Mouse (Mus musculus): ENCODE data around the gene Gm10563. TPM values are rescaled to one million over a fixed set of nuclear protein-coding genes. Genes with fewer than 3 reads are reported as not detected.
A peak's percentile ranks its signal among the peaks of the same experiment; 100 is the strongest.

Gm10563 gene
- polyA plus RNA-seq, 1 experiment from 2014 or later, result not detected

DNA sequence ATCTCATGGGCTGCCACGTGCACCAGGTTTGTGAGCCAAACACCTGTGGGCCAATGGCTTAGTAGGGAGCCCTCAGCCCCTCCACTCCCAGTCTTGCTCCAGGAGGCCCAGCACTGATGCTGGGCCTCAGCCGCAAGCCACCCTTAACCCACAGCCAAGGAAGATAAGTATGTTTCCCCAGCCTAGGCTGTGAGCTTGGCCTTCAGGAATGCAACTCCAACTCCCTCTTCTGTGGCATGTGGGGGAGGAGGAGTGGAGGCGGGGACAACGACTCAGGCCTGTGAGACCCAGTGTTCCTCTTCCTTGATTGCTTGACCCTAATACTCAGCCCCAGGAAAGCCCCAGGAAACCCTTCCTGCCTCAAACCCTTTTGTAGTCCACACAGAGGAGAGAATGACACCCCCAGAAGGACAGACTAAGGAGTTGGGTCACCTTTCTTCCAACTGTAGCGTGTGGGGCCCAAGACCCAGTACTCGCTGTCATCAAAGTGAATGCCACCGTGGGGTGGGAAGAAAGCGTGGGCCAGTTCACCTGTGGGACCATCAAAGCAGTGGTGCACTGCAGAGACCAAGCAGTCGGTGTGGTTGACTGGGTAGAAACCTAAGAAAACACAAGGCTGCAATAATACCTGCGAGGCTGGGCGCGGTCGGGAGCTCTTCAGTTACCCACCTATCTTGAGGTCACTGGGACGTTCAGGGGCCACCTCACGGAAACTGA lies 6.5 kb upstream of the Gm10563 start:
- H3K9ac ChIP-seq, result 0 out of 2 replicates have a peak overlapping the region, but pooled peaks have one; percentile 75
- peak overlapping the region; percentile 55; the same call in 1 of the 2 replicates for H3K4me3 ChIP-seq
- peaks cover 62% of the 10 kb centered on the region for H3K27me3 ChIP-seq
- peaks cover 67% of the 10 kb centered on the region for H3K36me3 ChIP-seq
- ATAC-seq (ENCODE audit: low FRiP score, low read depth), result no peak
- H3K4me1 ChIP-seq, result peaks cover 40% of the 10 kb centered on the region
- peak overlapping the region; percentile 93 for H3K4me2 ChIP-seq (replicated peaks)
- WGBS, result 68% methylated on average over 15 of the region's 15 CpGs
- H3K27ac ChIP-seq, result no peak overlapping the region
- no peaks in the 10 kb centered on the region for H3K9me3 ChIP-seq

GRCm38 (mm10) chr4:155649355-155649754 lies 4.1 kb upstream of the Gm10563 start:
- WGBS, result 92% methylated on average over 11 of the region's 11 CpGs
- Histone ChIP-seq H3K9me3 (no peaks in the 10 kb centered on the region), H3K27ac (no peak overlapping the region), H3K27me3 (peaks cover 39% of the 10 kb centered on the region), H3K4me1 (peaks cover 28% of the 10 kb centered on the region), H3K4me3 (no peak overlapping the region), H3K36me3 (peaks cover 65% of the 10 kb centered on the region), H3K4me2 (replicated peaks) (no peak overlapping the region), H3K9ac (no peak overlapping the region)
- ATAC-seq (ENCODE audit: low FRiP score, low read depth), result no peak

- ATAC-seq (ENCODE audit: low FRiP score, low read depth), result no peak
- H3K9ac ChIP-seq, result no peak overlapping the region
- H3K4me3 ChIP-seq, result no peak overlapping the region
- 97% methylated on average over 5 of the region's 5 CpGs for WGBS
- no peak overlapping the region for H3K4me2 ChIP-seq (replicated peaks)
- H3K27ac ChIP-seq, result no peak overlapping the region
- no peaks in the 10 kb centered on the region for H3K4me1 ChIP-seq
- H3K27me3 ChIP-seq, result peaks cover 2% of the 10 kb centered on the region
- H3K9me3 ChIP-seq, result no peaks in the 10 kb centered on the region
- peaks cover 88% of the 10 kb centered on the region for H3K36me3 ChIP-seq
Measured at GRCm38 (mm10) chr4:155645721-155646120, 513 bp upstream of the Gm10563 start.

DNA sequence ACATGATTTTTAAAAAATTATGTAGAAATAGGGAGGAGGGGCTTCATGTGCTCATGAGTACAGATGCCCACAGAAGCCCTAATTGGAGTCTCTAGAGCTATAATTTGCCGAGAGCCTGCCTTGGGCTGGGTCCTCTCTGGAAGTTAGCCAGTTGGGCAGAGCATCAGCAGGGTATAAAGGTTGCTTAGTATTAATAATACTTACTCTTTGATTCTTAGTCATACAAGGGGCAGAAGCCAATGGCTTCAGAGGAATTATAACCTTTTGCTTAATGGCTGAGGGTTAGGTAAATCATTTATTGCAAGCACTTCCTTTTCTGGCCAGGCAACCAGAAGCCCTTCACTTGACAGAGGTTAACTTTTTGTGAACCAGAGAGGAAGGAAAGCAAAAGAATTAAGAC lies 1.7 kb downstream of the Gm10563 start:
- Histone ChIP-seq H3K4me1 (no peaks in the 10 kb centered on the region), H3K4me2 (replicated peaks) (no peak overlapping the region), H3K9me3 (no peaks in the 10 kb centered on the region), H3K36me3 (peaks cover 84% of the 10 kb centered on the region), H3K27ac (no peak overlapping the region), H3K4me3 (no peak overlapping the region), H3K27me3 (no peaks in the 10 kb centered on the region), H3K9ac (no peak overlapping the region)
- ATAC-seq (ENCODE audit: low FRiP score, low read depth), result no peak
- WGBS, result 92% methylated on average over 1 of the region's 1 CpGs

- H3K4me2 ChIP-seq (replicated peaks), result no peak overlapping the region
- no peaks in the 10 kb centered on the region for H3K27me3 ChIP-seq
- H3K27ac ChIP-seq, result no peak overlapping the region
- H3K4me3 ChIP-seq, result no peak overlapping the region
- no peaks in the 10 kb centered on the region for H3K4me1 ChIP-seq
- no peak for ATAC-seq (ENCODE audit: low FRiP score, low read depth)
- no peak overlapping the region for H3K9ac ChIP-seq
- no peaks in the 10 kb centered on the region for H3K9me3 ChIP-seq
- H3K36me3 ChIP-seq, result peaks cover 88% of the 10 kb centered on the region
Measured at GRCm38 (mm10) chr4:155635766-155636499, 9.3 kb downstream of the Gm10563 start.

- H3K36me3 ChIP-seq, result peaks cover 80% of the 10 kb centered on the region
- 88% methylated on average over 6 of the region's 6 CpGs for WGBS
- peaks cover 3% of the 10 kb centered on the region; the same call in 1 of the 2 replicates for H3K4me1 ChIP-seq
- ATAC-seq (ENCODE audit: low FRiP score, low read depth), result no peak
- H3K27ac ChIP-seq, result no peak overlapping the region
- H3K9ac ChIP-seq, result no peak overlapping the region
- no peaks in the 10 kb centered on the region for H3K9me3 ChIP-seq
- no peaks in the 10 kb centered on the region for H3K27me3 ChIP-seq
- H3K4me2 ChIP-seq (replicated peaks), result no peak overlapping the region
- no peak overlapping the region for H3K4me3 ChIP-seq
Measured at GRCm38 (mm10) chr4:155630267-155630666, 14.9 kb downstream of the Gm10563 start.

DNA sequence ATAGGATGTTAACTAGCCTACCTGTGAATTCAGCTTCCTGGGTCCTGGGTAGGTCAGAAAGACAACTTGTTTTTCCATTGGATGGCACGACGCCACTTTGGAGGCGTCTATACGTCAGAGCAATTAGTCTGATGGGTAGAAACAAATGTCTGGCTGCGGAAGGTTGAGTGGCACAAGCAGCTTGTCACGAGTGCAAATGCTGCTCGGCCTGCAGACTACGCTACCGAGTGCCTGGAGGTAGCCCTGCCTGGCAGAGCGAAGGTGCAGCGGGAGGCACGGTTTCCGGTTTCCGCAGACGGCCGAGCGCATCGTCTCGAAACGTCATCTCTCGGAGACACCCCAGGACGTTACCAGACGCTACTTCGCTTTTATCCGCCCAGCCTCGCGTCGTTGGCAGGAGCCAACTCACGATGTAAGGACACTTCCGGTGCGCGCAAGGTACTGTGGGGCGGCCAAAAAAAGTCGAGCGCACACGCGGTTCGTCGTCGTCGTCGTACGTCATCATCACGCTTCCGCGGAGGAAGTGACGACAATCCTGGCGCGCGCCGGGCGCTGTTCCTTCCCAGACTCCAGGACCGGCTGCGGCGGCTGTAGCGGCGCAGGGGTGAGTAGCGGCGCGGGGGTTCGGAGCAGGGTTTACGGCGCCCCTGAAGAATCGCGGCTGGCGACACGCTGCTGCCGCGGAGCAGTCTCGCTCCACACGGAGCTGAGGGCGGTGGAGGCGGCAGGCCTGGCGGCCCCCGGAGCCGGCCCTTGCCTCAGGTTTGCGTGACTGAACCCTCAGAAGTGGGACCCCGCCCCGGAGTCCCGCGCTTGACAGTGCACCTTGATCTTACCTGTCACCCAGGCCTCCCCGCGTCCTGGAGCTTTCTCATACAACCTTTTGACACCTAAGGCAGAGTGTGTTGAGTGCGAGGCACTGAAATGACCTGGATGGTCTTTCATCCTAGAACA lies 20.6 kb downstream of the Gm10563 start, which contains the start of gene Cdk11b:
Gene Cdk11b (plus strand): TSS at position 517 of the 954 bp plus-strand sequence.
- WGBS, result under 1% methylated on average over 84 of the region's 84 CpGs
- Histone ChIP-seq H3K36me3 (peaks cover 49% of the 10 kb centered on the region), H3K27me3 (no peaks in the 10 kb centered on the region), H3K9me3 (no peaks in the 10 kb centered on the region), H3K4me3 (peak within 1 kb of the TSS; percentile 99), H3K4me1 (peaks cover 12% of the 10 kb centered on the region), H3K4me2 (replicated peaks) (peak within 1 kb of the TSS; percentile 86), H3K27ac (peak within 1 kb of the TSS; percentile 90), H3K9ac (peak within 1 kb of the TSS; percentile 85)
- ATAC-seq (ENCODE audit: low FRiP score, low read depth), result peak; percentile 100

DNA sequence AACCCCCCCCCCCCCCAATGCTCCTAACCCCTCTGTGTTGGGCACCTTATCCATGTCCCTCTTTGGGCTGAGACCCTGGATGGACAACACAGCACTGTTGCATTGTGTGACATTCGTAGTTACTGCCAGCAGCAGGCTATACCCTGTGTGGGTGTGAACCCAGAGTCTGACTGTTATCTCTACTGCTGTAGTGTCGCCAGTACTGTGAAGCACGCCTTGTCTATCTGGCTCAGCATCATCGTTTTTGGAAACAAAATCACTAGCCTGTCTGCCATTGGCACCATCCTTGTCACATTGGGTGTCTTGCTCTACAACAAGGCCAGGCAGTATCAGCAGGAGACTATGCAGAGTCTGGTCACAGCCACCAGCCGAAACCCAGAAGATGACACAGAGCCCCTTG lies 26.9 kb downstream of the Gm10563 start:
- ATAC-seq (ENCODE audit: low FRiP score, low read depth), result no peak
- 89% methylated on average over 5 of the region's 5 CpGs for WGBS

DNA sequence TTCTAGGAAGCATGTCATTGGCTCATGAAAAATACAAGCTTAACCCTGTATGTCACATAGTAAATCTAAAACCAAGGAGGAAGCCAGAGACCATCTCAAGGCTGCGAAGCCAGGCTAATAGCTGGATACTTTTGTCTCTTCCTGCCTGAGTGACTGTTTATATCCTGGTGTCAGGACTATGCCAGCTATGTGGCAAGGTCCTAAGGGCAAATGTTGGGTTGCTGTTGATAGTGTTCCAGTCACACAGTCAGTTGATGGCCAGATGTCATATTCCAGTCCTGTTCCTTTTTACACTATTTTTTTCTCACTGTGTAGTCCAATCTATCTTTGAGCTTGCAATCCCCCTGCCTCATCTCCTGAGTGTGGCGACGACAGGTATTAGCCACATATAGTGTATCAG lies 31.9 kb downstream of the Gm10563 start:
- Histone ChIP-seq H3K9me3 (no peaks in the 10 kb centered on the region), H3K4me2 (replicated peaks) (no peak overlapping the region), H3K27ac (no peak overlapping the region), H3K36me3 (peaks cover 82% of the 10 kb centered on the region), H3K4me1 (no peaks in the 10 kb centered on the region), H3K9ac (no peak overlapping the region), H3K4me3 (no peak overlapping the region), H3K27me3 (no peaks in the 10 kb centered on the region)
- WGBS, result 97% methylated on average over 3 of the region's 3 CpGs
- no peak for ATAC-seq (ENCODE audit: low FRiP score, low read depth)

More for the DNA sequence above, 26.9 kb downstream of the Gm10563 start:
- Histone ChIP-seq H3K9me3 (no peaks in the 10 kb centered on the region), H3K4me3 (no peak overlapping the region), H3K4me2 (replicated peaks) (no peak overlapping the region), H3K4me1 (0 out of 2 replicates have a peak, but pooled peaks cover under 1% of the 10 kb centered on the region), H3K36me3 (peaks cover 76% of the 10 kb centered on the region), H3K27me3 (no peaks in the 10 kb centered on the region), H3K27ac (no peak overlapping the region), H3K9ac (no peak overlapping the region)

DNA sequence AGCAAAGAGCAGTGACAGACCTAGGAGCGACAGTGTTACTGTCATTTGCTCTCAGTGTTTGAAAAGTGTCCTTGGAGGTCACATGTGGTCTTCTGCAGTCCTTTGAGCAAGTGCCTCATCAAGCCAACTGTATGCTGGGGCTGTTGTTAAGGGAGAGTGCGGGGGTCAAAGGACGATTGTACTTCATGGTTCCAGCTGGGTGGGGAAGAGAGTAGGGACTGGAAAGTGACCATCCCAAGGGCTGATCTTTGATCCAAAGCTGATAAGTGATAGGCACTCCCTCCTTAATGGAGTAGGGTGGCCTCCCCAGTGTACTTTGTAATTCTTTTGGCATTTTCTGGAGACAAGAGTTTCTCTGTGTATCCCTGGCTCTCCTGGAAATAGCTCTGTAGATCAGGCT lies 33.3 kb downstream of the Gm10563 start:
- Histone ChIP-seq H3K9ac (no peak overlapping the region), H3K4me3 (no peak overlapping the region), H3K9me3 (no peaks in the 10 kb centered on the region), H3K4me2 (replicated peaks) (no peak overlapping the region), H3K36me3 (peaks cover 78% of the 10 kb centered on the region), H3K4me1 (no peaks in the 10 kb centered on the region), H3K27me3 (no peaks in the 10 kb centered on the region), H3K27ac (no peak overlapping the region)
- 90% methylated on average over 3 of the region's 3 CpGs for WGBS
- no peak for ATAC-seq (ENCODE audit: low FRiP score, low read depth)

DNA sequence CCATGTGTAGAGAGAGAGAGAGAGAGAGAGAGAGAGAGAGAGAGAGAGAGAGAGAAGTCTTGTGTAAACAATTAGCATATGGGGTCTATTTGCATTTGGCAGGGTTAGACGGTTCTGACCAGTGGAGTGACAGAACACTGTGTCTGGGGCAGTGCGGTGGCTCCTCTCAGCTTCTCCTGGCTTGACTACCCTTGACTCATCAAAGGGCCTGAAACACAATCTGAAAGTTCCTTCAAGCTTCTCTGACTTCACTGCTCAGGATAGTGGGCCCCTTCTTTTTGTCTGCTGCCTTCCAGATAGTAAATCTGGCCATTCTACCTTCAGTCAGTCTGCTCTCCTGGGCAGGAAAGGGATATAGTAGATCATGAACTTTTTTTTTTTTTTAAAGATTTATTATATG lies 38.4 kb downstream of the Gm10563 start:
- no peak overlapping the region for H3K4me3 ChIP-seq
- ATAC-seq (ENCODE audit: low FRiP score, low read depth), result no peak
- H3K4me1 ChIP-seq, result peaks cover 12% of the 10 kb centered on the region
- H3K27ac ChIP-seq, result no peak overlapping the region
- H3K9me3 ChIP-seq, result no peaks in the 10 kb centered on the region
- H3K36me3 ChIP-seq, result peaks cover 46% of the 10 kb centered on the region
- no peak overlapping the region for H3K4me2 ChIP-seq (replicated peaks)
- no peak overlapping the region for H3K9ac ChIP-seq
- 74% methylated on average over 2 of the region's 2 CpGs for WGBS
- H3K27me3 ChIP-seq, result no peaks in the 10 kb centered on the region

DNA sequence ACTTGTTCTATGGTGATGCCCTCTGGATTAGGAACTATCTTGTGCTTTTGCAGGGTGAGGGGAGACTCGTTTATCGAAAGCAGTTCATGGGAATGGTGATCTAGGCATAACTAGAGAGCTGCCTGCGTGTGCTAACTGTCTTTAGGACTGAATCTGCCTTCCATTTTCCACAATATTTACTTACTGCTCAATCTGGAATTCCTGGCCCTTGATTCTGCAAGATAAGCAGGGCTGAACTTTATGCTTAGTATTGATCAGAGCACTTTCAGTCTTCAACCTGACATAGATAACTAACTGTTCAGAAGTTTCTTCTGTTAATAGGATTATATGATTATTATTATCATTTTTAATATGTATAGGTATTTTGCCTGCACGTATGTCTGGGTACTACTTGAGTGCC lies 40.1 kb downstream of the Gm10563 start:
- peaks cover 32% of the 10 kb centered on the region for H3K36me3 ChIP-seq
- no peak overlapping the region for H3K9ac ChIP-seq
- H3K4me1 ChIP-seq, result peaks cover 15% of the 10 kb centered on the region
- no peak overlapping the region for H3K4me3 ChIP-seq
- H3K27ac ChIP-seq, result no peak overlapping the region
- 95% methylated on average over 4 of the region's 4 CpGs for WGBS
- ATAC-seq (ENCODE audit: low FRiP score, low read depth), result no peak
- no peaks in the 10 kb centered on the region for H3K9me3 ChIP-seq
- no peak overlapping the region for H3K4me2 ChIP-seq (replicated peaks)
- no peaks in the 10 kb centered on the region for H3K27me3 ChIP-seq
